Mouse (Mus musculus) retina, embryonic 14.5 days (tissue): ENCODE results near the gene Hfe2.
A peak's percentile ranks its signal among the peaks of the same experiment; 100 is the strongest.
"Not testable (repeated sequence)": the region's sequence is repeated elsewhere in the genome, so short reads cannot be mapped to it uniquely, and the experiment has no call there.

ENCODE experiments used
- DNase-seq: peaks from one replicate; pipeline ENCODE4 v3.0.0-alpha.2; 2015; ENCODE audit warnings: low spot score

Gene Hfe2

GRCm38 (mm10) chr3:96524914-96525313, at the start of gene Hfe2:
Gene Hfe2, plus strand, starts transcription at chr3:96525172.
- no peak for DNase-seq

- DNase-seq, result no peak
These were observed 47.9 kb upstream of the Hfe2 start for GRCm38 (mm10) chr3:96477084-96477483.

GRCm38 (mm10) chr3:96477558-96477957, 47.4 kb upstream of the Hfe2 start:
- no peak for DNase-seq

GRCm38 (mm10) chr3:96479249-96479648, 45.7 kb upstream of the Hfe2 start:
- no peak for DNase-seq

- DNase-seq, result no peak
These were observed 44.2 kb upstream of the Hfe2 start for GRCm38 (mm10) chr3:96480684-96481270.

GRCm38 (mm10) chr3:96481856-96482255, 43.1 kb upstream of the Hfe2 start:
- DNase-seq, result no peak

- no peak for DNase-seq
These were observed 42.5 kb upstream of the Hfe2 start for GRCm38 (mm10) chr3:96482451-96482850.

- not testable (repeated sequence) for DNase-seq
These were observed 41.9 kb upstream of the Hfe2 start for GRCm38 (mm10) chr3:96483044-96483443.

GRCm38 (mm10) chr3:96483946-96484345, 41.0 kb upstream of the Hfe2 start:
- no peak for DNase-seq

GRCm38 (mm10) chr3:96484921-96485320, 40.1 kb upstream of the Hfe2 start:
- no peak for DNase-seq

GRCm38 (mm10) chr3:96485361-96485760, 39.6 kb upstream of the Hfe2 start:
- DNase-seq, result no peak

- DNase-seq, result not testable (repeated sequence)
These were observed 38.7 kb upstream of the Hfe2 start for GRCm38 (mm10) chr3:96486064-96486827.

- not testable (repeated sequence) for DNase-seq
These were observed 38.0 kb upstream of the Hfe2 start for GRCm38 (mm10) chr3:96486828-96487559.

- peak; percentile 54 for DNase-seq
These were observed 37.2 kb upstream of the Hfe2 start for GRCm38 (mm10) chr3:96487596-96488289.

GRCm38 (mm10) chr3:96488290-96488906, 36.6 kb upstream of the Hfe2 start:
- DNase-seq, result not testable (repeated sequence)

- not testable (repeated sequence) for DNase-seq
These were observed 35.9 kb upstream of the Hfe2 start for GRCm38 (mm10) chr3:96488907-96489629.

GRCm38 (mm10) chr3:96489636-96490035, 35.3 kb upstream of the Hfe2 start:
- DNase-seq, result not testable (repeated sequence)

- not testable (repeated sequence) for DNase-seq
These were observed 30.5 kb upstream of the Hfe2 start for GRCm38 (mm10) chr3:96494456-96494855.

- peak; percentile 2 for DNase-seq
These were observed 30.1 kb upstream of the Hfe2 start for GRCm38 (mm10) chr3:96494912-96495311.

GRCm38 (mm10) chr3:96495490-96496210, 29.3 kb upstream of the Hfe2 start:
- DNase-seq, result no peak
